Mouse (Mus musculus): ENCODE data around the gene A530084C06Rik.

Gene A530084C06Rik

GRCm38 (mm10) chr13:31558521-31559418 lies at the start of gene A530084C06Rik:
Gene A530084C06Rik, minus strand, starts transcription at chr13:31559333.
- DNase-seq = peak; percentile 7

DNA sequence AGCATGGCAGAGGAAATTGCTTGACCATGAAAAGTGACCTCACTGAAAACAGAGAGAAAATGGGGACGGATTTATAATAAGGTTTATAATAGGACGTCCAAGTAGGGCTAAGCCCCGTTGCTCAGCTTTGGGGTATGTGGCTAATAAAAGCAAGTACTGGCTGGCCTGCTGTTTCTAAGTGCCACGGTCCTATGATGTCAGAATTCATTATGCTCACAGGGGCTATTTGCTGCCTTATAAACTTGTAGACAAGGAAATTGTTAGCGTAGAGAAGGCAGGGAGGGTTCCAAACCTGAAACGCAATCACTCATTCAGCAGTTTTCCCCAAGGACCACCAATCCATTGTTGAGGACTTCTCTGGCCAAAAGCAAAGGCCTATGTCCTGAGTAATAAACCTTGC lies 44.8 kb upstream of the A530084C06Rik start:
- DNase-seq = no peak

DNA sequence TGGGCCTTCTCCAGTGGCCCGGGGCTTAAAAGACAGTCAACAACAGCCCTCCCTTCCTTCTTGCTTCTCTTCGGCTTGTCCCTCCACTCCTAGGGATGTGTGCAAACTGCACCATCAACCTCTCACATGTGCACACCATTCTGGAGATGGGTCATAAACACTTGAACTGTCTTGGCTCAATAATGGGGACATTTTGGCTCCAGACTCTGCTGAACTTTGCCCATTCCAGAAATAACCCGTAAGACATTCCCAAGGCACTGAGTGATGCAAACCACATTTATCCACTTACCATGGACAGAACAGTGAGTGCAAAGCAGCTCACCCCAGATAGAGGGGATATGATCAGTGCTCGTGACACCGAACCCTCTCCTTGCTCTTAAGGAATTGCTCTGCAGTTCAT lies 40.4 kb upstream of the A530084C06Rik start:
- no peak for DNase-seq

GRCm38 (mm10) chr13:31587341-31587740 lies 28.2 kb upstream of the A530084C06Rik start:
- DNase-seq = no peak

DNA sequence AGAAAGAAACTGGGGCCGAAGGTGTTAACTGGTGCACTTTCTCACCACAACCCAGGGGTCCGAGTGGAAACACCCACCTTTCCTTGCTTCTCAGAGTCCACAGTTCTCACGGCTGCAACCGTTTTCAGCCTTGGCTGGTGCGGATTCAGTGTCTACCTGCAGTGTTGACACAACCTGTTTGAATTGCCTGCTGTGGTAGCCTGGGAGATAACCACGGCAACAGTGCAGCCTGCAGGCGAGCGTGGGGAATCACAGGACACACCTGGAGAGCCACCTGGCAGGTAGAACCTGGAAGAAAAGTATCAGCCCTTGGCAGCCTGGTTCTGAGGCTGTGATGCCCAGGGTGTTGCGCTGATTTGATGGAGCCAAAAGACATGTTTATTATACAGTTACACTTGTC lies 20.7 kb upstream of the A530084C06Rik start:
- DNase-seq = no peak

GRCm38 (mm10) chr13:31578389-31578788 lies 19.3 kb upstream of the A530084C06Rik start:
- DNase-seq = no peak

- no peak for DNase-seq
Observed at GRCm38 (mm10) chr13:31577576-31577975, 18.4 kb upstream of the A530084C06Rik start.

DNA sequence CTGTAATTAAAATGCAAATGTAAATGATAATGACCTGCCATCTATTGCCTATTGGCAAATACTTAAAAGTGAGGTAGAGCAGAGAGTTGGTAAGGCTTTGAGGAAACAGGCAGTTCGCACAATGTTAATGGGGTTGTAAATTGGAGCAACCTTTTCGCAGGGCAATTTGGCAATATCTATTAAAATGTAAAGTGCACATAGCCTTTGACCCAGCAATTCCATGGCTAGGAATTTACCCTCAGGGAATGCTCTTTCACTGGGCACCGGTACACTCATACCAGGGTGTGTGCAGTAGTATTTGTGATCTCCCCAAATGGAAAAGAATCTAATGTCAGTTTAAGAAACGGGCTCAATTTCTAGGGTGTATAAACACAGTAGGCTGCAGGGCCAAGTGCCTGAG lies 17.6 kb upstream of the A530084C06Rik start:
- no peak for DNase-seq

GRCm38 (mm10) chr13:31574627-31575026 lies 15.5 kb upstream of the A530084C06Rik start:
- DNase-seq = no peak

- DNase-seq = no peak
Observed at GRCm38 (mm10) chr13:31572806-31573508, 13.8 kb upstream of the A530084C06Rik start.

GRCm38 (mm10) chr13:31567617-31568294 lies 8.6 kb upstream of the A530084C06Rik start:
- DNase-seq = no peak

GRCm38 (mm10) chr13:31567099-31567498 lies 8.0 kb upstream of the A530084C06Rik start:
- DNase-seq = no peak

- DNase-seq = no peak
Observed at GRCm38 (mm10) chr13:31564394-31564793, 5.3 kb upstream of the A530084C06Rik start.

GRCm38 (mm10) chr13:31559419-31560144 lies 449 bp upstream of the A530084C06Rik start:
- DNase-seq = peak; percentile 7

DNA sequence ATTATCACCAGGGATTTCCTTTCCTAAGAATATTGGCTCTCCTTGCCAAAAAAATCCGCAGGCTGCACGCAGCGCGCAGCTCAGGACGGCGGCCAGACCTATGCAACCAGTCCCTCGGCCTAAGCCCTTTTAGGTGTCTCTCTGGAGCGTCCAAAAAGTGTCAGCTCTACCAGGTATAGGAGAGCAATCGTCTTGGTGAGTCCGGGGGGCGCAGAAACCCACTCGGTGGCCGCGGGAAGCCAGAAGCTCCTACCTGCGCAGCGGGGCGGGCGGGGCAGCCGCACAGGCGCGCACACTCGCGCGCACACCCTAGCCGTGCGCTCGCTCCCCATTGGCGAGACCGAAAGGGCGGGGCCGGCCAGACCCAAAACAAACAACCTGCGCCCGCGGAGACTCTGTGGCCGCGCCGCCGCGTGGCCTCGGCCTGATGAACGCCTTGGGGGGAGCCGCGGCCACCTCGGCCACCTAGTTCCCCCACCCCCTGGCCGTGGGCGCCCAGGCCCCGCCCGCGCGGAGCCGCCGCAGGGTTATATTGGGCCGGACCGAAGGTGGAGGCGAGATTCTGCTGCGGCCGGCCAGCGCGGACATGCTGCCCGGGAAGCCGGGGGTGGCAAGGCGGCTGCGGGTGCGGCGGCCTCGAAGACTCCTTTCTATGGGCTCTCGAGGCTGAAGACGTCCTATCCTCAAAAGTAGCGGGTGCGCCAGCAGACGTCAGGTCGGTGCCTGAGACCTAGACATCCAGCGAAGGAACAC lies 1.2 kb downstream of the A530084C06Rik start:
- peak; percentile 11 for DNase-seq

GRCm38 (mm10) chr13:31556964-31557767 lies 2.0 kb downstream of the A530084C06Rik start:
- no peak for DNase-seq

DNA sequence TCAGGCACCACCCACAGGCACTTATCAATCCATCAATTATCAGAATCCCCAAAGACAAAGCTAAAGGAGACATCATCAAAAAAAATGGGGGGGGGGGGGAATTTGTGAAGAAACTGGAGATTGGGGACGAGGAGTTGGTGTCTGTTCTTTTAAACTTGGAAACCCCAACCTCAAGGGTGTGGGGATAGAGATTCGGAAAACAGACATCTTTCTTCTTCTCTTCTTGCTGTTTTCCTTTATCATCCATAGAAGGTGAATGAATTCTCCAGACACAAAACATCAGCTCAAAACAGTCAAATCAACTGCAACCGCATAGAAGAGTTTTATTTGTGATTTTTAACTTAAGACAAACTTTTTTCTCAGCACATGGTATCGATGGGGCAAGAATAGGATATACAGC lies 3.3 kb downstream of the A530084C06Rik start, which contains the start of gene Foxq1:
Foxq1 (plus strand) TSS at position 301 of the 400 bp plus-strand sequence.
- no peak for DNase-seq

DNA sequence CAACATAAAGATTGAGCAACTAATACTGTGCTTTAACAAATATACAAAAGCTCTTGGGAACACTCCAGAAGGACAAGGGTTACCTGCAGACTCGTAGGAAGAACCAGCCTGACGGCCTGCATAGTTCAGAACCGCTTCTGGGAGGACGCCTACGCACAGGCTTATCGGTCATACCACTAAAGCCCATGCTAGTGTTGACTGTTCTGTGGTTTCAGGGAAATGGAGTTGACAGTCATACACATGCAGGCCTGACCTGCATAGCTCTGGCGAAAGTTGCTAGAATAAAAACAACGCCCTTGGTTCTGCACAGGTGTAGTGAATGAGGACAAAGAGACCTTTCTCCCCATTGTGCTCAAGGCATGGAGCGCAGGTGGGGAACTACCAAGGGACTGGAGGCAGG lies 11.5 kb downstream of the A530084C06Rik start:
- no peak for DNase-seq

DNA sequence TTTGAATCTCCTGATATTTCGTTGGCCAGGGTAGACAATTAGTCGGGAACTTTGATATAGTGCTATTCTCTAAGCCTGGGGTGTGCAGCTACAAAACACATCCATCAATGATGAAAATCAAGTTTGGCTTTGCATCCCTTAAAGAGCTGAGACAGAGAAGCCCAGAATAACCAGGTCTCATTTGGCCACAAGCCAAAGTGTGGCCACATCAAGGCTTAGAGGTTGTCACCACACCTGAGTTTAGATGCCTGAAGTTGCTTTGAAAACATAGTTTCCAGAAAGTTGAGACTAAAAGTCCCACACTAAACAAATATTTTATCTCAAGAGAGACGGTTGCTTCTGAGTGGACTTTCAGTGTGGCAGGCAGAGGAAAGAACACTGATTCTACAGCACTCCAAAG lies 11.9 kb downstream of the A530084C06Rik start:
- no peak for DNase-seq

- DNase-seq = no peak
Observed at GRCm38 (mm10) chr13:31546784-31547183, 12.3 kb downstream of the A530084C06Rik start.

GRCm38 (mm10) chr13:31543021-31543420 lies 16.1 kb downstream of the A530084C06Rik start:
- no peak for DNase-seq

Data from cerebellum, adult 9-11 months (tissue).